Mouse (Mus musculus): ENCODE data around the gene Cd300ld3. TPM values are rescaled to one million over a fixed set of nuclear protein-coding genes. Genes with fewer than 3 reads are reported as not detected.

The Cd300ld3 gene
- polyA plus RNA-seq, 1 experiment from 2014 or later, result not detected

- Histone ChIP-seq H3K9ac (no peak overlapping the region), H3K4me1 (no peaks in the 10 kb centered on the region), H3K4me3 (no peak overlapping the region), H3K4me2 (no peak overlapping the region), H3K27me3 (no peaks in the 10 kb centered on the region), H3K36me3 (no peaks in the 10 kb centered on the region), H3K27ac (no peak overlapping the region), H3K9me3 (no peaks in the 10 kb centered on the region)
- WGBS, result 92% methylated on average over 1 of the region's 1 CpGs
- ATAC-seq (ENCODE audit: insufficient number of reproducible peaks, low FRiP score, low TSS enrichment, low read depth), result no peak
These were observed 29.2 kb upstream of the Cd300ld3 start for GRCm38 (mm10) chr11:115077436-115077835.

- H3K36me3 ChIP-seq, result no peaks in the 10 kb centered on the region
- no peak overlapping the region for H3K4me2 ChIP-seq
- no peak overlapping the region for H3K4me3 ChIP-seq
- peaks cover 8% of the 10 kb centered on the region; the same call in 1 of the 2 replicates for H3K4me1 ChIP-seq
- no peaks in the 10 kb centered on the region for H3K9me3 ChIP-seq
- H3K27me3 ChIP-seq, result no peaks in the 10 kb centered on the region; the same call in 1 of the 2 replicates
- no peak for ATAC-seq (ENCODE audit: insufficient number of reproducible peaks, low FRiP score, low TSS enrichment, low read depth)
- 59% methylated on average over 5 of the region's 5 CpGs for WGBS
- H3K27ac ChIP-seq, result no peak overlapping the region
- H3K9ac ChIP-seq, result no peak overlapping the region
These were observed 27.6 kb upstream of the Cd300ld3 start for GRCm38 (mm10) chr11:115075859-115076258.

DNA sequence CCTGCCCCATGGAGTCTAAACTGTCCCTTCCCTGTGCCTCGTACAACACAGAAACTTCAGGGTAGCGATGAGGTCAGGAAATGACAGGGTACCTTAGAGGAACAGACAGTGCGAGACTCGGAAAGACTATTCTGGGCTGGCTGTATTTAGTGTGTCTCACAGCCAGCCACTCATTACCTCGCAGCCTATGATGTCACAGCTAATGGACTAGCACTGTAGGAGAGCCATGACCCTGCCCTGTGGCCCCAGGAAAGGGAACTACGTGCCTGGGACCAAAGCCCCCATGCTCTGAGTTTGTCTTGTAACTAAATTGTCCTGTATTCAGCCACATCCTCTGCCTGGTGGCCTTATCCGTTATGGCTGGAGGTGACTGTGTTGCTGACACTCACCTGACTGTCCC, 27.2 kb upstream of the Cd300ld3 start:
- 71% methylated on average over 7 of the region's 7 CpGs for WGBS
- no peaks in the 10 kb centered on the region; the same call in 1 of the 2 replicates for H3K27me3 ChIP-seq
- H3K4me1 ChIP-seq, result peaks cover 8% of the 10 kb centered on the region; the same call in 1 of the 2 replicates
- H3K9ac ChIP-seq, result no peak overlapping the region
- no peak overlapping the region for H3K4me3 ChIP-seq
- H3K4me2 ChIP-seq, result no peak overlapping the region
- H3K27ac ChIP-seq, result no peak overlapping the region
- ATAC-seq (ENCODE audit: insufficient number of reproducible peaks, low FRiP score, low TSS enrichment, low read depth), result no peak
- H3K9me3 ChIP-seq, result no peaks in the 10 kb centered on the region
- H3K36me3 ChIP-seq, result no peaks in the 10 kb centered on the region

- no peaks in the 10 kb centered on the region for H3K36me3 ChIP-seq
- H3K27me3 ChIP-seq, result peaks cover 2% of the 10 kb centered on the region; the same call in 1 of the 2 replicates
- no peaks in the 10 kb centered on the region for H3K9me3 ChIP-seq
- no peak for ATAC-seq (ENCODE audit: insufficient number of reproducible peaks, low FRiP score, low TSS enrichment, low read depth)
- peaks cover 8% of the 10 kb centered on the region; the same call in 1 of the 2 replicates for H3K4me1 ChIP-seq
- no peak overlapping the region for H3K9ac ChIP-seq
- H3K4me2 ChIP-seq, result no peak overlapping the region
- H3K27ac ChIP-seq, result no peak overlapping the region
- WGBS, result 69% methylated on average over 5 of the region's 5 CpGs
- H3K4me3 ChIP-seq, result no peak overlapping the region
These were observed 24.8 kb upstream of the Cd300ld3 start for GRCm38 (mm10) chr11:115073002-115073401.

DNA sequence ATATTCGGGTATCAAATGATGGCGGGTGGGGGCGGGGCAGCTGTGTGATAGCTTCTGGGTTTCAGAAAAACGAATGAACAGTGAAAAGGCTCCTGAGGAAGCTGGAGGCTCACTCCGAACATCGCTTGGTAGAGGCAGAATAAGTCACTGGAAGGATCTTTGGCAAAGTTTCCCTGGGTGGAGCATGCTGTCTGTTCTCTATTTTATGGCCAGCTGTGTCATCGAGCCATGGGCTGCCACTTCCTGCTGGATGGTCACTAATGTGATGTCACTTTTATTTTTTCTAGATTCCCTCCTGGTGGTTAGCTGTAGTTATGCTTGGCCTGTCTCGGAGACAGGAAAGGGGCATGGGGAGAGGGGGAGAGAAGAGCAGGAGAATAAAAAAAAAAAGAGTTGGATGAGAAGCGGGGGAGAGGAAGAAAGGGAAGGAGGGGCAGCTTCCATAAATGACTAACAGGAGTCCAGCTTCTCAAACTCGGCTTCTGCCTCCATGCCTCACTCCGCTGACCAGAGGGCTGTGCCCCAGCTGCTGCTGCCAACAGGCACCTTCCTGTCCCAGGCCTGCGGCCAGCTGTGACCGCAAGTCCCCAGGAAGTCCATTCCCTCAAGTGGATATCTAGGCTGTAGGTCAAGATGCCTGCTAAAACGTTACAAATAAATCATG, 23.6 kb upstream of the Cd300ld3 start:
- no peak overlapping the region for H3K4me3 ChIP-seq
- no peak for ATAC-seq (ENCODE audit: insufficient number of reproducible peaks, low FRiP score, low TSS enrichment, low read depth)
- WGBS, result 21% methylated on average over 14 of the region's 14 CpGs
- H3K27me3 ChIP-seq, result peaks cover 2% of the 10 kb centered on the region; the same call in 1 of the 2 replicates
- no peaks in the 10 kb centered on the region for H3K9me3 ChIP-seq
- H3K4me1 ChIP-seq, result peaks cover 8% of the 10 kb centered on the region; the same call in 1 of the 2 replicates
- H3K36me3 ChIP-seq, result no peaks in the 10 kb centered on the region
- 0 out of 2 replicates have a peak overlapping the region, but pooled peaks have one; percentile 14 for H3K4me2 ChIP-seq
- H3K27ac ChIP-seq, result no peak overlapping the region
- H3K9ac ChIP-seq, result no peak overlapping the region

- ATAC-seq (ENCODE audit: insufficient number of reproducible peaks, low FRiP score, low TSS enrichment, low read depth), result no peak
- Histone ChIP-seq H3K27me3 (peaks cover 2% of the 10 kb centered on the region; the same call in 1 of the 2 replicates), H3K4me2 (0 out of 2 replicates have a peak overlapping the region, but pooled peaks have one; percentile 5), H3K36me3 (no peaks in the 10 kb centered on the region), H3K9me3 (no peaks in the 10 kb centered on the region), H3K4me3 (no peak overlapping the region), H3K9ac (no peak overlapping the region), H3K27ac (no peak overlapping the region), H3K4me1 (peaks cover 8% of the 10 kb centered on the region; the same call in 1 of the 2 replicates)
- 17% methylated on average over 9 of the region's 9 CpGs for WGBS
These were observed 22.9 kb upstream of the Cd300ld3 start for GRCm38 (mm10) chr11:115071015-115071551.

GRCm38 (mm10) chr11:115066768-115067167, 18.6 kb upstream of the Cd300ld3 start:
- H3K9me3 ChIP-seq, result no peaks in the 10 kb centered on the region
- H3K27me3 ChIP-seq, result peaks cover 7% of the 10 kb centered on the region
- H3K4me1 ChIP-seq, result peaks cover 4% of the 10 kb centered on the region; the same call in 1 of the 2 replicates
- H3K27ac ChIP-seq, result no peak overlapping the region
- no peaks in the 10 kb centered on the region for H3K36me3 ChIP-seq
- WGBS, result 62% methylated on average over 6 of the region's 6 CpGs
- no peak for ATAC-seq (ENCODE audit: insufficient number of reproducible peaks, low FRiP score, low TSS enrichment, low read depth)
- H3K4me3 ChIP-seq, result no peak overlapping the region
- H3K9ac ChIP-seq, result no peak overlapping the region
- no peak overlapping the region for H3K4me2 ChIP-seq

GRCm38 (mm10) chr11:115062077-115062476, 13.9 kb upstream of the Cd300ld3 start, which contains the start of gene Cd300e:
TSS of gene Cd300e (minus strand) at chr11:115062177.
- Histone ChIP-seq H3K36me3 (no peaks in the 10 kb centered on the region), H3K9ac (no peak within 1 kb of the TSS), H3K27me3 (peaks cover 4% of the 10 kb centered on the region; the same call in 1 of the 2 replicates), H3K4me1 (no peaks in the 10 kb centered on the region), H3K27ac (no peak within 1 kb of the TSS), H3K4me3 (no peak within 1 kb of the TSS), H3K9me3 (no peaks in the 10 kb centered on the region), H3K4me2 (no peak within 1 kb of the TSS)
- 35% methylated on average over 5 of the region's 5 CpGs for WGBS
- ATAC-seq (ENCODE audit: insufficient number of reproducible peaks, low FRiP score, low TSS enrichment, low read depth), result no peak

GRCm38 (mm10) chr11:115059797-115060196, 11.6 kb upstream of the Cd300ld3 start:
- Histone ChIP-seq H3K27ac (no peak overlapping the region), H3K9ac (no peak overlapping the region), H3K4me1 (no peaks in the 10 kb centered on the region), H3K9me3 (no peaks in the 10 kb centered on the region), H3K4me2 (no peak overlapping the region), H3K27me3 (peaks cover 4% of the 10 kb centered on the region; the same call in 1 of the 2 replicates), H3K4me3 (no peak overlapping the region), H3K36me3 (no peaks in the 10 kb centered on the region)
- no peak for ATAC-seq (ENCODE audit: insufficient number of reproducible peaks, low FRiP score, low TSS enrichment, low read depth)
- WGBS, result 82% methylated on average over 2 of the region's 2 CpGs

DNA sequence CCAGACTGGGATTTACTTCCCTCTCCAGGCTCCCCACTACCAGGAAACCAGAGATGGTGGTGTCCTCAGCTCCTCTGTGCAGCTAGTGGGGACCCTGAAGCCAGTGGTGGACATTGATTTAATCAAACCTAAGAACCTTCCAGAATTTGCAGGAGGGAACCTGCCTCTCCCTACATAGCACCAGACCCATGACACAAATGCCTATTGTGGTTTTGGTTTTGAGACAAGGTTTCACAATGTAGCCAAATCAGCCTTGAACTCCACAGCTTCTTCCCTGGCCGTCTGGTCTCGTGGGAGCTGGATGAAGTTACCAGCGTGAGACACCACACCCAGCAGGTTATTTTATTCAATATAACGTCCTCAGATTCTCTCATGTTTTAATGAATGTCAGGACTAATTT, 10.5 kb upstream of the Cd300ld3 start:
- H3K9me3 ChIP-seq, result no peaks in the 10 kb centered on the region
- 79% methylated on average over 4 of the region's 4 CpGs for WGBS
- H3K4me1 ChIP-seq, result no peaks in the 10 kb centered on the region
- no peak overlapping the region for H3K9ac ChIP-seq
- 0 out of 2 replicates have a peak, but pooled peaks cover 4% of the 10 kb centered on the region for H3K27me3 ChIP-seq
- no peak overlapping the region for H3K4me2 ChIP-seq
- ATAC-seq (ENCODE audit: insufficient number of reproducible peaks, low FRiP score, low TSS enrichment, low read depth), result no peak
- H3K27ac ChIP-seq, result no peak overlapping the region
- H3K36me3 ChIP-seq, result no peaks in the 10 kb centered on the region
- H3K4me3 ChIP-seq, result no peak overlapping the region

DNA sequence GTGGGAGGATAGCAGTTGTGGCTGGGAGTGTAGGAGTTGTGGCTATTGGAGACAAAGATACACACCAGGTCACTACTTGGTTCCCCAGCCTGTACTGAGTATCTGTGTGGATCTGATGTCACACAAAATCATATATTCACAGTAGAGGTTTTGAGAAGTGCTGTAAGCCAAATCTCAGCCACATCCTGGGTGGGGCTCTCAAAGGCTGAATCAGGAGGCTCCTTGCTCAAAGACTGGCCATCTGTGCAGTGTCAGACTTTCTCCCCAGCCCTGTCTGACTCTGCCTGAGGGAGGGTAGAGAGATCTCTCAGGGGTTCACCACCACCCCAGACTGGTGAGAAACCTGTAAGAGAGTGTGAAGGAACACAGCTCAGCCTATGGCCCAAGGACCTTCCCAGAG, 6.3 kb upstream of the Cd300ld3 start:
- Histone ChIP-seq H3K27me3 (no peaks in the 10 kb centered on the region), H3K4me1 (no peaks in the 10 kb centered on the region), H3K27ac (no peak overlapping the region), H3K9ac (no peak overlapping the region), H3K36me3 (no peaks in the 10 kb centered on the region), H3K4me2 (no peak overlapping the region), H3K9me3 (no peaks in the 10 kb centered on the region), H3K4me3 (no peak overlapping the region)
- ATAC-seq (ENCODE audit: insufficient number of reproducible peaks, low FRiP score, low TSS enrichment, low read depth), result no peak

GRCm38 (mm10) chr11:115052991-115053390, 4.8 kb upstream of the Cd300ld3 start:
- H3K27ac ChIP-seq, result no peak overlapping the region
- no peaks in the 10 kb centered on the region for H3K4me1 ChIP-seq
- no peak overlapping the region for H3K4me3 ChIP-seq
- H3K36me3 ChIP-seq, result no peaks in the 10 kb centered on the region
- 83% methylated on average over 1 of the region's 1 CpGs for WGBS
- no peaks in the 10 kb centered on the region for H3K27me3 ChIP-seq
- H3K9ac ChIP-seq, result no peak overlapping the region
- no peaks in the 10 kb centered on the region for H3K9me3 ChIP-seq
- H3K4me2 ChIP-seq, result no peak overlapping the region
- no peak for ATAC-seq (ENCODE audit: insufficient number of reproducible peaks, low FRiP score, low TSS enrichment, low read depth)
